Mouse (Mus musculus): ENCODE results near the gene Magi2.

- TF ChIP-seq CTCF (IDR thresholded peaks at IDR 0.05; ENCODE audit: extremely low read depth, insufficient read length, insufficient replicate concordance, low read depth, low read length) (no peak), POLR2A (IDR thresholded peaks at IDR 0.05; ENCODE audit: low read depth, low read length) (no peak)
Observed at GRCm38 (mm10) chr5:20703971-20704575, 1477.2 kb downstream of the Magi2 start.
